Mouse (Mus musculus): Measurements from ENCODE around the gene Nme3.
"Not testable (repeated sequence)": the region's sequence is repeated elsewhere in the genome, so short reads cannot be mapped to it uniquely, and the experiment has no call there.

Nme3 gene

DNA sequence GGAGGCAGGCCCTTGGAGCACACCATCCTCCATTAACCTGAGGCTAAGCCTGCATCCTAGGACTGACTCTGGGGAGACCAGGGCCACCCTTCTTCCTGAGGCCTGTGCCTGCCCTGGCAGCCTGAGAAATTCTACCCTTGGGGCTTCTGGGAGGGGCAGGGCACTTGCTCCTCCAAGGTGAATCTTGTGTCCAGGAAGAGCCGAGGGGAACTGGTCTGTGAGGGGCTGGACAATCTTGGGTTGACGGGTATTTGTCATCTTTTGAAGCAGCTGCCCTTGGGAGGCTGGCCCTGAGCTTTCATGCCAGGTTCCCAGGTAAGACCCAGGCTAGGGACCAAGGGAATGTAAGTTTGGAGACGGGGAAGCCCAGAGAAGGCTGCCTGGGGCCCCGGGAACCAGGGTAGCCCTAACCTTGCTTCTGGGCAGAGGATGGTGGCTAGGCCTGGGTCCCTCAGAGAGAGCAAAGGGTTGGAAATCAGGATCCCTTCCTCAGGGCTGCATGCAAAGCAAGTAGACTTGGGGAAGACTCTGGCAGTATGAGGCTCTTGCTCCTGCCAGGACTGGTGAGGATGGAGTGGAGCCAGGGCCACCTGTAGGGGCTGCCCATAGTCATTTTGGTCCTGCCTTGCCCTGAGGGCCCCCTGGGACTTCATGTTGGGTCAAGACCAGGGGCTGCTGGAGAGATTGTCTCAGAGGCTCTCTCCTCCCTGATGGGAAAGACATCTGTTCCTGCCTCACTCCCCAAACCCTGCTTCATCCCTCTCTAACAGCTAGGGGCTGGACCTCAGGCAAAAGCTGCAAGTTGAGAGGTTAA, 1.9 kb downstream of the Nme3 start:
- no peak for DNase-seq (ENCODE audit: low read depth, low spot score)

DNA sequence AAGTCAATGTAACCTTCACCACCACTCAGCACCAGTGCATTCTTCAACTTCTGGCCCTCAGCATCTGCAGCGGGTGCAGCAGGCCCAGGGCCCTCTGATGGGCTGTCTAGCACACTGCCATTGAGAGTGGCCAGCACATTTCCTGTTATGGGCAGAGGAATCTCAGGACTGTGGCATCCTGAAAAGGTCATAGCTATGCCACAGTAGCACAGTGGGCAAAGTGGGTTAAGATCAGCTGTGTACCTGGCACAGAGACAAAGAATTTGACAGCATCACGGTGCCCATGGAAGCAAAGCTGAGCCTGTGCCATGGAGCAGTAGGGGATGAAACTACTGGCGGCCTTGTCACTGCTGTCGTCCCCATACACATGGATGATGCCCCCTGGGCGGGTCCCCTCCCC, 2.9 kb downstream of the Nme3 start:
- no peak for DNase-seq (ENCODE audit: low read depth, low spot score)

DNA sequence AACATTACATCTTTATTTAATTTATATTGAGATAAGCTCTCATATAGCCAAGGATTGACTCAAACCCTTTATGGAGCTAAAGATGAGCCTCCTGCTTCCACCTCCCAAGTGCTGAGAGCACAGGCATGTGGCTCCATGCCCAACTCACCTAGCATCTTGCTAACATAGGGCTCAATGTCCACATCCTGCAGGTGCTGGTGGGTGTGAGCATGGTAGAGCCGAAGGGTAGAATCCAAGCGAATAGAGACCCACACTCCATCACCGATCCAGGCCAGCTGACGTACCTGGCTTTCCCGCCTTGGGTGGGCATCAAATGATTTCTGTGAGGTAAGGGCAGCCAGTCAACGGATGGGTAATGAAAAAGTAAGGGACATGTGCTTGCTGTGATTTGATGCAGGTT, 3.7 kb downstream of the Nme3 start:
- DNase-seq (ENCODE audit: low read depth, low spot score): no peak

DNA sequence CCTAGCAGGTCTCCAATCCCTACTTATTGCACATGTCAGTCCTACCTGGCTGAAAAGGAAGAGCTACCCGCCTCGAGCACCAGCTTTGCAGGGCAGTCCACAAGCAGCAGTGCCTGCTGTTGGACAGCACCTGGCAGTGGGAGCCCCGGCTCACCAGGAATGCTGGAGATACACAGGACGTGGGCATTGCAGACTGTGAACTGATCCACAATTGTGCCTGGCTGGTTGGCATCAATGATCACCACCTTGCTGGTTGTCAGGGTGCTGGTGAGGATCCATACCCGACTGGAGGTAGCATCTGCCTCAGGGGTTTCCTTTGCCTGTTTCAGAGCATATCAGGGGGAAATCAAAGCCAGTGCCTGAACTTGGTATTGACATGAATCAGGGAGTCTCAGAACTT, 5.8 kb downstream of the Nme3 start:
- no peak for DNase-seq (ENCODE audit: low read depth, low spot score)

DNA sequence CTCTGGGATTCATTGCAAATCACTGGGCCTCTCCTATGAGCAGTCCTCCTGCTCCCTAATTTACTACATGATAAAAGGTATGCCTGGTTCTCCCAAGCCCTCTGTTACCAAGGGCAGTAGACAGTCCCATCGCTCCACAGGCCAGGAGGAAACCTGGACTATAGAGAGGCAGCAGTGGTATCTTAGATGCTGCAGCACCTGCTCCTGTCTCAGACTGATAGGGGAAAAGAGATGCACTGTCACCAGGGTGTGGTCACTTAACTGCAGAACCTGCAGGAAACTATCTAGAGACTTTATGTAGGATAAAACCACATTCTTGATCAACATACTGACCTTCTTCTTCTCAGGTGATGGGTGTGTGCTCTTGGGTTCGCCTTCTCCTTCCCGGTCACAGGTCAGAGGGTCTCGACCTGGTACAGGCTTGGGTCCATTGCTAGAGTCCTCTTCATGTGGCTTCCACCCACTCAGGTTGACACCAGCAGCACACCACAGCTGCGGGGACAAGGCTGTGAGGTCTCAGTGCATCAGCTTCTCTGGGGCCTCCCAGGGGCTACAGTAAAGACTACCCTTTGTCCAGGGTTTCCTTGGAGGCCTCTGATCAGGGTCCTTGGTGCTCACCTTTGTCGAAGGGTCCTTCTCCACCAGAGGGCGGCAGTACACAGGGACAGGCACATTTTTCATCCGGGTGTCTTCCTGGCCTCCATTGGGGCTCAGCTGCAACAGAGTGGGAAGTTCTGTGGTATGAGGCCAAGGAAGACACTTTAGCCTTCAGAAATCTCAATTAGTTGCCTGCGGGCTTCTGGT, 6.6 kb downstream of the Nme3 start:
- no peak for DNase-seq (ENCODE audit: low read depth, low spot score)

DNA sequence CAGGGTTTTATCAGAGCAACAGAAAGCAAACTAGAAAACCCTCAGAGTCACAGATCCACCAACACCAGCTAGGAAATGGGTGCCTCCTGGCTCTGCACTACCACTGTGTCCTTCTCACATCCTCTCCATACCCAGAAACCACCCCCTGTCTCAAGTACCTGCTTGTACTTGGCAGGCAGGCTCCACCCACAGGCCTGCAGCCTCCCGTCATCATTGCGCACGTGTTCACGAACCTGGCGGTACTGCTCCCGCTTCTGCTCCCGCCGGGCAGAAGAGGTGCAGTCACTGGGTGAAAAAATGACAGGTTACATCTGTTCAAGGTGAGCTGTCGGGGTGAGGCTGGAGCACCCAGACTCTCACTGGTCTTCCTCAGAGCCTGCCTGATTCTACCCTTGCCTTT, 7.5 kb downstream of the Nme3 start:
- DNase-seq (ENCODE audit: low read depth, low spot score): no peak

DNA sequence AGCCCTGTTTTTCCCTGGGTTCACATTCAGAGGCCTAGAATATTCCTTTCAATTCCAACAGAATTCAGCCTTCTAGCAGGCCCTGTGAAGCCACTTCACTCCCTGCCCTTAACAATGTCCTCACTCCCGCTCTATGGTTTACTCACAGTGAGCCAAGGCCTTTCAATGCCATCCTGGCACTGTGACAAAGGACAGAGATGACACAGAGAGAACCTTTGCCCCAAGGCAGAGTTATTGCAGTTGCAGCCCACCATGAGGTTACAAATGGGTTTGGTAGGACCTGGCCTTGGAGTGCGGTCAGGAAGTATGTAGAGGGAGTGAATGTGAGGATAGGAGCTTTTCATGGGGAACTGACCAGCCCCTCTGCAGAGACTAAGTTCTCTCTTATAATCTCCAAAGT, 11.3 kb downstream of the Nme3 start:
- no peak for DNase-seq (ENCODE audit: low read depth, low spot score)

DNA sequence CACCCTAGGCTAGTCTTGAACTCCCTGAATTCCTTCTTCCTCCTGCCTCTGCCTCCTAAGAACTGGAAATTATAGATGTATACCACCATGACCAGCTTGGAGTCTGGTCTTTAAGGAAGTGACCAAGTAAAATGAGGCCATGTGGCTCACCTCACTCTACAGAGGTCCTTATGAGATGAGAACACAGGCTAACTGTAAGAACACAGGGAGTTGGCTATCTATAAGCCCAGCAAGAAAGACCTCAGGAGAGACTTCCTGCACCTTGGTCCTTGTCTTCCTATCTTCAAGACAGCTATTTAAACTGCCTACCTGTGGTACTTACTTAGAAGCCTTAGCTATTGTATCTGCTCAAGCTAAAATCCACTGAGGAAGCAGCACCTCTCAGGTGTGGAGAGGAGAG, 17.7 kb downstream of the Nme3 start:
- DNase-seq (ENCODE audit: low read depth, low spot score): no peak

DNA sequence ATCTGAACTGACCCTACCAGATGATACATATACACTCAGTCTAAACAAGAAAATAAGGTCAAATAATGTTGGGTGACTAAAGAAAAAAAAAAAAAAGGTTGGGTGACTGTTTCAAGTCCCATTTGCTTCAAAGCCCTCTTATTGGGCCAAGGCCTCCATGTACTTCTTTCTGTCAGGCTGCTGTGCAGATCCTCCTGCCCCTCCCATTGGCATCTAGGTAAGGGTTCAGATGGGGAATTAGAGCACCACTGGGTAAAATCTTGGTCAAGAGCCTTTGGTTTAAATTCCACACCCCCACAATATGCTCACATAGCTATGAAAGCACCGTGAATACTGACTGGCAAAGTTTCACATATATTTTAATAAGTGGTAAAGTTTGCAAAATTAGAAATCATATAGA, 26.9 kb downstream of the Nme3 start:
- DNase-seq (ENCODE audit: low read depth, low spot score): no peak

DNA sequence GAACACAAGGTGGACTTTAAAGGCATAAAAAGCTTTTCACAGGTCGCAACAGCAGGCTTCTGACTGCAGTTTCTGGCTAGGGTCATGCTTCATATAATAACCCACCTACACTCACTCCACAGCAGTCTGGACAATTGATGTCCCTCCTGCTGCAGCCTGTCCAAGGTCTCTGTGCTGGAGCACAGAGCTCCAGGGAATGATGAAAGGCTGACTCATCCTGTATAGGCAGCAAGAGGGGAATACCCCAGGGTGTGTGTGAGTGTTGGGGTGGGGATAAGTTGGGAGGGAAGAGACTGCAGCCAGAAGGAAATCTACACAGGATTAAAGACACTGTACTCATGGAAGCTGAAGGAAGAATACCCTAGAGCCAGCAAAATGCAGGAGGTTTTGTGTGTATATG, 33.2 kb downstream of the Nme3 start:
- DNase-seq (ENCODE audit: low read depth, low spot score): no peak

DNA sequence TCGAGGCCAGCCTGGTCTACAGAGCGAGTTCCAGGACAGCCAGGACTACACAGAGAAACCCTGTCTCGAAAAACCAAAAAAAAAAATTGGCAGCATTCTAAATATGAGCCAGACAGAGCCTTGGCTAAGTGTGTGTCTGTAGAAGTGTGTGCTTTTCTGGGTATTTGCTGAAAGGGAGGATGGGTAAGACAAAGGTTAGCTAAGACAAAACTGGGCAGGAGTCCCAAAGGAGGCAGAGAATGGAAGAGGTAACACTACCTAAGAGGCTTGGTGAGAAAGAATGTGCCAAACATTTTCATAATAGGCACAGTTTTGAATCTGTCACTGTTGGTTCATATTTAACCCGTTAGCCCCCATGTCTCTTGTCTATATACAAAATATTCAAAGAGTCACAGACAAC, 36.1 kb downstream of the Nme3 start:
- no peak for DNase-seq (ENCODE audit: low read depth, low spot score)

DNA sequence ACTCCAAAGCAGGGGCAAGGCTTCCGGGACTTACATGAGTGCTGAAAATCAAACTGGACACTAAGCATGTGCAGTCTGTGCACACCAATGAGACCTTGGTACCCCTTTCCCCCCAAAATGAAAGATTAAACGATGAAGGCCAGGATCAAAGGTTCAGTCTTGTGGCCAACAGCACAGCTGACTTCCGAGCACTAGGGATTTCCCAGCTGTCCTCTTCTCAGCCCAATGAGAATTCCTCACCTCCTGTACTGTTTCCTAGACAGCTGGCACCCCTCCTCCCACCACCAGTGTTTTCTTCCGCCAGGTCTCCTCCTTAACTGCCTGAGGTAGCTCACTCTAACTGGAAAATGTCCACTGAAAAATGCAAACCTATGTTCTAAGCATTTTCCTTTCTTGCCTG, 36.9 kb downstream of the Nme3 start:
- no peak for DNase-seq (ENCODE audit: low read depth, low spot score)

DNA sequence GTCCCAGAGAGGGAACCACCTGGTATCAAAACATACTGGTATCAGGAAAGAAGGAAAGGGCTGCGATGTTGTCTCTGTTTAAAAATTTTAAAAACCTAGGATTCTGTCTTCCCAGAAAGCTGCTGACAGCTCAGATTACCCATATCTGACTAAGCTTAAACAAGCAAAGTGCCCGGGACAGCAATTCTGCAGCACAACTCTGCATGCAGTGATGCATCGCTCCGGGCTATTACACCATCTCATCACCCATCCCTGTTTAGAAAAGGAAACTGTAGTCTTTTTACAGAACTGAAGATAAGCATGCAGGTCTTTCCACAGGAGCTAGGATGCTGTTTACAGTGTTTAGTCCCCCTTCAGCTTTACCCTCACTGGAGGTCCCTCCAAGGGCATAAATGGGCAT, 38.6 kb downstream of the Nme3 start:
- no peak for DNase-seq (ENCODE audit: low read depth, low spot score)

DNA sequence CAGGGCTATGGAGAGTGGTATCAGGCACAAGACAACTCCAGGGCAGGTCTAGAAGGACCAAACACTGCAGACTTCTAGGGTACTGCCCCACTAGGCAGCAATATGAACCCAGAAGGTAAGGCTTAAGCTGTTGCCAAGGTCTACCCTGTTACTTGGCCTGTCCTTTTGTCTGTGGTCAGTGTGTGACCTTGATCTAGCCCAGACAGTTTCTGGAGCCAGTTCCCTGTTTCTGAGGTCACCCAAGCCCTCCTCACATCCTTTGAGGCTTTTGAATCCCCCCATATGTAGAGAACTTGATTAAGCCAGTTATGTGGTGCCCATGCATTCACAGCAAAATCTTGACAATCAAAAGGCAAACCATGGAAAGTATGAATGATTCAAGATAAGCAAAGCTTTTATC, 39.4 kb downstream of the Nme3 start:
- DNase-seq (ENCODE audit: low read depth, low spot score): peak; percentile 10

DNA sequence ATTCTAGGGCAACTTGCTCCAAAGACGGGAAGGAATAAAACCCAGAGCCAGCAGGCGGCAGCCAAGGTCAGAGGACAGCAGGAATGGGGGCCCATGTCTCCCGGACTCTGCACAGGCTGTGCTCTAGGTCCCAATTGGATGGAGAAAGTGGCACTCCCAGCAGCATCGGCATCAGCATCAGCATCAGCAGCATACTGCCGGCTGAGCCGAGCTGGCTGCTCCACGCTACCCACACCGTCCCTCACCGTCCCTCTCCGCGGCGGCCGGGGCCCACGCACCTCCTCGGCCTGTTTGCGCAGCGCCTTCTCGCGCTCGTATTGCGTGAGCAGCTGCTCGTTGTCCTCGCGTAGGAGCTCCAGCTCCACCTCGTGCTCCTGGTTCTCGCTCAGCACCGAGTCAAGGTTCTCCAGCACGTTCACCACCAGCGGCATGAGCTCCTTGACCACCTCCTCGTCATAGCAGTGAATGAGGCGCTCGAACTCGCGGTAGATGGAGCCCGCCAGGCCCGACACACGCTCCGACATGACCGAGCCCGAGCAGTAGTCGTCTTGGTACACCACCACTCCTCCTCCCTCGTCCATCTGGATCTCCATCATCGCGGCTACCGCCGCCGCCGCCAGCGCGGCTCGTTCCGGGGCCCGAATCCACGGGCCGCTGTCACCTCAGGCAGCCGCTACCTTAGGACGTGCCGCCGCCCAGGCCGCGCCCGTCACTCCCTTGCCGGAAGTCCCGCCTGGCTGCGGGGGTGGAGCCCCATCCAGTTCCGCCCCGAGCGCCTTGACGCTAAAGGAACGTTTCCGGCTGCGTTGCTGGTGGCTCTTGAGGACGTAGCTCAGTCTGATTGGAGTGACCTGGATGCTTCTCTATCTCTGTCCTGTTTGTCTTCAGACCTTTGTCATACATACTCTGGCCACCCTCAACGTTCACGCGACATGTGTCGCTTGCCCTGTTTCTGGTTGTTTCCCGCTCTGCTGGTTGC, 40.2 kb downstream of the Nme3 start, which contains the start of gene Mapk8ip3:
TSS of gene Mapk8ip3 (minus strand) at position 719 of the 979 bp plus-strand sequence.
- DNase-seq (ENCODE audit: low read depth, low spot score): peak; percentile 96

DNA sequence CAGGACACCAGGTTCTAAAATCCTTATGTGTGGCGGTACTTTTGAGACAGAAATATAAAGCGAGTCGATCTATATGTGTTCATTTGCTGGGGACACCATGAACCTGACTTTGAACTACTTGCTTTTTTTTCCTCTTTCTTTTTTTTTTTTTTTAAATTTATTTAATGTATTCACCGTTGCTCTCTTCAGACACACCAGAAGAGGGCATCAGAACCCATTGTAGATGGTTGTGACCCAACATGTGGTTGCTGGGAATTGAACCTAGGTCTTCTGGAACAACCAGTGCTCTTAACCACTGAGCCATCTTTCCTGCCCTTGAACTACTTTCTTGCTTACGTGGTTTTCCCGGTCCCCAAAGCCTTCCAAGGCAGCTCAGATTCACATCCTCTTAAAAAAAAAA, 41.0 kb downstream of the Nme3 start:
- peak; percentile 16 for DNase-seq (ENCODE audit: low read depth, low spot score)

DNA sequence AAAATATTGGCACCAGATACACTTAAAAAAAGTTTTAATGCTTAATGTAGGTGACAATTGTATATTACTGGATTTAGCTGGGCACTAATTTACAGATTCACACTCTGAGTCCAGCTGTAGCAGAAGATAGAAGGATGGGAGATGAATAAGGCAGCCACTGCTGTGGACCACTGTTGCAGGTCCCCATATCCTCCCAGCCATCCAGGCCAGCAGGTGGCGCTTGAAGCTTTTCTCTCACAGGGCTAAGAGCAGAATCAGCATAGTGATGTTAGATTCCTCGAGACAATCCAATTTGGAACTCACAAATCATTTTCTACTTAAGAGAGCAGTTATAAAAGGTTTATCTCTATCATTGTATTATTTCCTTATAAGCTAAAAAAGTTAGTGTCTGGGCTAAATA, 46.2 kb downstream of the Nme3 start:
- DNase-seq (ENCODE audit: low read depth, low spot score): peak; percentile 26

DNA sequence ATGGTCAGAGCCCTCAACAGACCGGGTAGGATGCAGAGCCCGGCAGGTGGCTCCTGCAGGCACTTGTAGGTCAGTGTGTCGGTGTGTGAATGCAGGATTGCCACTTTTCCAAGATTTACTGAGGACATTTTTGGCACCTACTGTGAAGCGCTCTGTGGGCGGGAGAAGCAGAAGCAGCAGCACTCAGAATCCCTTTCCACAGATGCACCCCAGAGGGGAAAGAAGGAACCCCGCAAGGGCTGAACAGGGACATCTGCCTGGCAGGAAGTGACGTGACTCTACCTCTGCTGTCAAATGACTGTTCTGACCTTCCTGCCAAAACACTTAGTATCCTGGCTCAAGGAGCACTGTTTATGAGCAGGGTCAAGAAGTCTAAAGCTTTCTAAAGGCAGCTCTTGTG, 46.7 kb downstream of the Nme3 start:
- DNase-seq (ENCODE audit: low read depth, low spot score): no peak

DNA sequence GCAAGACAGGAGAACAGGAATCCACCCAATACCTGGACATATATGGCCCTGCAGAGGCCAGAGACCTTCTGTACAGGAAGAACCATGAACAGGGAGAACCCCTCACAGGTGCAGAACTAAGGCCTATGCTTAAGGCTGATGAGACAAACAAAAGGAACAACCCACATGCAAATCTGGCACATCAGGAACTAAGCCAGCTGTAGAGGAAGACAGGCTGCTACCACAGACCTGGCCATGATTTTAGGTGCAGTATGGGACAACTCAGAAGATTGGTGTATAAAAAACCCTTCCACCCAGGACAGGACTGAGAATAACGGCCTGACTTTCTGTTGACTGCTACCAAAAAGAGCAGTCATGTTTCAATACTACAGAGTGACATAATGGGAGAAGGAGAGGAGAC, 47.3 kb downstream of the Nme3 start:
- DNase-seq (ENCODE audit: low read depth, low spot score): not testable (repeated sequence)
